Mouse (Mus musculus) myocyte (in vitro differentiated cells): Measurements from ENCODE around the gene Socs1. TPM values are rescaled to one million over a fixed set of nuclear protein-coding genes. Genes with fewer than 3 reads are reported as not detected.

ENCODE experiments used
- H3K27me3 ChIP-seq: one replicate; pipeline ENCODE4 v1.6.1; 2011; ENCODE audit not compliant: control insufficient read depth, insufficient read depth, insufficient read length
- H3K36me3 ChIP-seq: one replicate; pipeline ENCODE4 v1.6.1; 2011; ENCODE audit not compliant: control insufficient read depth, insufficient read depth
- H3K4me2 ChIP-seq: one replicate; pipeline ENCODE4 v1.6.1; 2011; ENCODE audit warnings: low read depth, control low read depth
- H3K4me3 ChIP-seq: one replicate; pipeline ENCODE4 v1.5.1; 2011; ENCODE audit warnings: mild to moderate bottlenecking, control low read depth, moderate library complexity
- H3K79me2 ChIP-seq: one replicate; pipeline ENCODE4 v1.6.1; 2011; ENCODE audit not compliant: control insufficient read depth, insufficient read depth
- H3ac ChIP-seq: one replicate; pipeline ENCODE4 v1.6.1; 2011; ENCODE audit not compliant: control insufficient read depth, insufficient read length
- CEBPB ChIP-seq: IDR thresholded peaks from 2 replicates; pipeline ENCODE4 v1.6.1; 2011; ENCODE audit warnings: mild to moderate bottlenecking, moderate library complexity; ENCODE audit not compliant: poor library complexity, insufficient read depth, severe bottlenecking
- E2F4 ChIP-seq: IDR thresholded peaks from one replicate; pipeline ENCODE4 v1.6.1; 2011; ENCODE audit warnings: mild to moderate bottlenecking, control low read depth, moderate library complexity; ENCODE audit not compliant: insufficient read depth
- MAX ChIP-seq: IDR thresholded peaks from one replicate; pipeline ENCODE4 v1.6.1; 2011; ENCODE audit warnings: low read depth, mild to moderate bottlenecking, control low read depth
- MYOD1 ChIP-seq, 3 experiments: IDR thresholded peaks; one replicate each; pipeline ENCODE4 v1.6.1; 2011; ENCODE audit warnings: control low read depth in 2 of 3, low read depth in 2 of 3, mild to moderate bottlenecking in 2 of 3, moderate library complexity in 1 of 3; ENCODE audit not compliant: insufficient read length in 2 of 3, control insufficient read depth in 1 of 3
- MYOG ChIP-seq, 3 experiments: IDR thresholded peaks; one replicate each; pipeline ENCODE4 v1.6.1; 2011; ENCODE audit warnings: control low read depth in 2 of 3, low read depth in 2 of 3, mild to moderate bottlenecking in 2 of 3; ENCODE audit not compliant: insufficient read length in 2 of 3, control insufficient read depth in 1 of 3, insufficient read depth in 1 of 3
- POLR2A ChIP-seq: IDR thresholded peaks from one replicate; pipeline ENCODE4 v1.6.1; 2011; ENCODE audit warnings: low read depth, mild to moderate bottlenecking, control low read depth, moderate library complexity; ENCODE audit not compliant: insufficient read length
- POLR2AphosphoS2 ChIP-seq: IDR thresholded peaks from one replicate; pipeline ENCODE4 v1.6.1; 2011; ENCODE audit warnings: low read depth, control low read depth; ENCODE audit not compliant: insufficient read length
- REST ChIP-seq: IDR thresholded peaks from one replicate; pipeline ENCODE4 v1.6.1; 2011; ENCODE audit warnings: mild to moderate bottlenecking, control low read depth, moderate library complexity; ENCODE audit not compliant: insufficient read depth, insufficient read length
- SRF ChIP-seq: IDR thresholded peaks from one replicate; pipeline ENCODE4 v1.6.1; 2011; ENCODE audit warnings: low read depth; ENCODE audit not compliant: control insufficient read depth, insufficient read length
- TCF12 ChIP-seq: IDR thresholded peaks from one replicate; pipeline ENCODE4 v1.6.1; 2011; ENCODE audit warnings: mild to moderate bottlenecking, control low read depth; ENCODE audit not compliant: poor library complexity, insufficient read depth, severe bottlenecking
- TCF3 ChIP-seq: IDR thresholded peaks from one replicate; pipeline ENCODE4 v1.6.1; 2011; ENCODE audit warnings: low read depth, control low read depth; ENCODE audit not compliant: insufficient read length
- USF1 ChIP-seq: IDR thresholded peaks from one replicate; pipeline ENCODE4 v1.6.1; 2011; ENCODE audit warnings: low read depth, mild to moderate bottlenecking, control low read depth, moderate library complexity
- polyA plus RNA-seq: library from polyadenylated mRNA; unstranded; fragments of >200 nt; fragmentation: generic; extraction: Trizol; gene quantifications from one replicate; pipeline ENCODE4 v1.2.1, GENCODE M21; 2012; ENCODE audit warnings: missing spikeins

Gene Socs1
- polyA plus RNA-seq, 1 experiment: 1.7 TPM

DNA sequence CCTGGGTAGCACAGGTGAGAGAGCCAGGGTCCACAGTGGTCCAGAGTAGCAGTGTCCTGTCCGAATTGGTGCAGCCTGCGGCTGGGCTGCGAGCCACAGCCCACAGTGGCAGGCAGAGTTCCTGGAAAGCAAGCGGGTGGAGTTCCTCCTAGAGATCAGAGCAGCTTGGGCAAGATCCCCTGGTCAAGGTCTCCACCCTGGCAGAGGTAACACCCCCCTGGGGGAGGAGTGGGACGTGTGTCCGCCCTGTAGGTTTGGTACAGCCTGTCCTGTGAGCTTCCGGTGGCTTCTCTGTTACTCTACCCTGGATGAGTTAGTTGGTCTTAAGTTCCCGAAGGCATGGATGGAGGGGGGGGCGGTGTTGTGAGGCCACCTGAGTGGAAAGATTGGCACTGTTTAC, 16.5 kb downstream of the Socs1 start:
- Histone ChIP-seq H3K79me2 (no peaks in the 10 kb centered on the region), H3K4me3 (no peak overlapping the region), H3K27me3 (no peaks in the 10 kb centered on the region), H3K4me2 (no peak overlapping the region), H3ac (no peak overlapping the region), H3K36me3 (no peaks in the 10 kb centered on the region)
- no peak for TF ChIP-seq CEBPB
- TF ChIP-seq POLR2AphosphoS2: no peak
- TF ChIP-seq TCF3: no peak
- no peak for TF ChIP-seq SRF
- no peak for TF ChIP-seq USF1
- TF ChIP-seq TCF12: no peak
- TF ChIP-seq E2F4: no peak
- no peak for TF ChIP-seq MYOD1 (IDR thresholded peaks at IDR 0.05; ENCODE audit: control insufficient read depth in 1 of 3, insufficient read length in 2 of 3, low read depth in 2 of 3)
- TF ChIP-seq MYOG (IDR thresholded peaks at IDR 0.05; ENCODE audit: control insufficient read depth in 1 of 3, insufficient read depth in 1 of 3, insufficient read length in 2 of 3, low read depth in 2 of 3): no peak
- no peak for TF ChIP-seq REST
- TF ChIP-seq MAX: no peak
- no peak for TF ChIP-seq POLR2A

DNA sequence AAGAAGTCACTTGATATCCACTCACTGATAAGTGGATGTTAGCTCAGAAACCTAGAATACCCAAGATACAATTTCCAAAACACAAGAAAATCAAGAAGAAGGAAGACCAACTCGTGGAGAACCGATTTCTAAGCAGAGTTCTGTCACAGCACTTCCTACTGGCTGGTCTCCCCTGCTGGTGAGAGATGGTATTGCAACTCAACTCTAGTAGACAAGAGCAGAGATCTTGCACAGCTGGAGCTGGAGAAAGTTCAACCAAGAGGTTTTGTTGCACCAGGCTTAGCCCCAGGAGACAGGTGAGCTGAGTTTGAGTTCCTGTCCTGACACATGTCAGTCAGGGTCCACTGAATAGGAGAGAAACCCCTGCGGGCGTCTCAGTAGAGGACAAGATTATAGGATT, 18.2 kb downstream of the Socs1 start:
- no peak overlapping the region for H3K4me2 ChIP-seq
- TF ChIP-seq E2F4: no peak
- TF ChIP-seq REST: no peak
- TF ChIP-seq POLR2AphosphoS2: no peak
- no peak for TF ChIP-seq MYOD1 (IDR thresholded peaks at IDR 0.05; ENCODE audit: control insufficient read depth in 1 of 3, insufficient read length in 2 of 3, low read depth in 2 of 3)
- no peak overlapping the region for H3ac ChIP-seq
- no peaks in the 10 kb centered on the region for H3K27me3 ChIP-seq
- no peaks in the 10 kb centered on the region for H3K79me2 ChIP-seq
- H3K36me3 ChIP-seq: no peaks in the 10 kb centered on the region
- H3K4me3 ChIP-seq: no peak overlapping the region

DNA sequence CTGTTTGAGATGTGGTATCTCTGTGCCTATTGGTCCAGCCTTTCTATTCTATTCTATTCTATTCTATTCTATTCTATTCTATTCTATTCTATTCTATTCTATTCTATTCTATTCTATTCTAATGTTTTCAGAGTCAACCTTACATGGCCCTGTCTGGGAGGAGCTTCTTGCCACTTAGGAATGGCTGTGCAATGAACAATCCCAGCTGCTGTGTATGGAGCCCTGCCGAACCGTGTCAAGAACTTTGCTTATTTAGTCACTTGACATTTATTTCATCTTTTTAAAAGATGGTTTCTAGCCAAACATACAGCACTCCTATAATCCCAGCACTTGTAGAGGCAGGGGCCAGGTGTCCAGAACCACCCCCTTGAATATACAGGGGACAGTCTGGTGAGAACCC, 21.0 kb downstream of the Socs1 start:
- no peak for TF ChIP-seq TCF3
- no peak for TF ChIP-seq MAX
- no peak for TF ChIP-seq USF1
- Histone ChIP-seq H3K4me2 (no peak overlapping the region), H3ac (no peak overlapping the region), H3K79me2 (no peaks in the 10 kb centered on the region), H3K4me3 (no peak overlapping the region), H3K27me3 (no peaks in the 10 kb centered on the region), H3K36me3 (no peaks in the 10 kb centered on the region)

DNA sequence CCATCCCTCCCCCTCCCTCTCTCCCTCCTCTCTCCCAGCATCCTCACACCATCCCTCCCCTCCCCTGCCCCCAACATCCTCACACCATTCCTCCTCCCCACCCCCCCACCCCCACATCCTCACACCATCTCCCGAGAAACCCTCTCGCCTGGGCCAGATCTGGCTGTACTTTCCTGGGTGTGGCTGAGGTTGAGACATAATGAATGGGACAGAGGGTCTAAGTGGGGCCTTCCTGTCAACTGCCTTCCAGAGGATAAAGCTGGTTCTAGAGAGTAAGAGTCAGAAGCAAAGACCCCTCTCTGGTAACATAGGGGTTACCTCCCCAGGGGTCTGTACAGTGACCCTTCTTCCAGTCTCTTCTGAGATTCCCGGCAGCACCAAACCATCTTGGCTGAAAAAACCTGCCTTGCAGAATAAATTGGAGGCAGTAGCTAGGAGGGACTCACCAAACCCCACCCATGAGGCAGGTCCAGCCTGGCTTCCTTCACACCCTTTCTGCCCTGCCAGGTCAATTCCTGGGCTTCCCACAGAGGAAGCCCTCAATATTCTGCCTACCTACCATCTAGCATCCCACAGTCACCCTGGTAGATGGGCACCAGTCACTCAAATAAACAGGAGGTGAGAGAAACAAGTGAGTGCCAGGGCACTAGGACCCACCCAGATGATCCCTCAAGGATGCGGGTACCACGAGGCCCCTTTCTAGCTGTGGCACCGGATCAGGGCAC, 21.6 kb downstream of the Socs1 start:
- H3K4me3 ChIP-seq: no peak overlapping the region
- H3ac ChIP-seq: no peak overlapping the region
- TF ChIP-seq SRF (no peak), POLR2A (no peak), TCF12 (no peak), TCF3 (no peak), POLR2AphosphoS2 (no peak), MAX (no peak), REST (no peak), E2F4 (no peak), MYOD1 (IDR thresholded peaks at IDR 0.05; ENCODE audit: control insufficient read depth in 1 of 3, insufficient read length in 2 of 3, low read depth in 2 of 3) (no peak), USF1 (no peak), MYOG (IDR thresholded peaks at IDR 0.05; ENCODE audit: control insufficient read depth in 1 of 3, insufficient read depth in 1 of 3, insufficient read length in 2 of 3, low read depth in 2 of 3) (no peak)
- no peaks in the 10 kb centered on the region for H3K27me3 ChIP-seq
- no peaks in the 10 kb centered on the region for H3K79me2 ChIP-seq
- no peaks in the 10 kb centered on the region for H3K36me3 ChIP-seq
- no peak overlapping the region for H3K4me2 ChIP-seq

DNA sequence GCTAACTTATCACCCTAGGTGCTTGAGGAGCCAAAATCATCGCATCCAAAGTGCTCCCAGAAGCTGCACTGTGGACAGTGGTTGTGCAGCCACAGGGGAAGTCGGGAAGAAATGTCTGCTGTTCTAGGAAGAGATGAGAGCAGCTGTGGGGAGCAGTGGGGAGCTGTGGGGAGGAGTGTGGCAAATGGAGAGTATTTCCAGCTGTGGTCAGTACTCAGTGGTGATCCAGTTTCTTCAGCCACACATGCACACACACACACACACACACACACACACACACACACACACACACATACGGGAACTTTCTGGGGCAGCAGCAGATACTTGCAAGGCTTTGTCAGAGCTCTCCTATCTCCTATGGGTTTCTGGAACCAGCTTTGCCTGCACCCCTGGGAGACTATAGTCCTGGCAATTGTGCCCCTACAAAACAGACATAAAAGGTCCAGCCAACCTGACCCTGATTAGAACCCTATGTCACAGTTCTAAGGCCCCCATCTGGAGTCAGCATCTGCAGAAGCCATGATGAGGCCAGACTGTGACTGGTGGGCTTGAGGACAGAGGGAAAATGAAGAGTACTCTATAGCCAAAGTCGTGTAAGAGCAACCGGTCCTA, 22.7 kb downstream of the Socs1 start:
- Histone ChIP-seq H3K79me2 (no peaks in the 10 kb centered on the region), H3K36me3 (no peaks in the 10 kb centered on the region), H3K27me3 (no peaks in the 10 kb centered on the region), H3K4me3 (no peak overlapping the region), H3K4me2 (no peak overlapping the region), H3ac (no peak overlapping the region)
- TF ChIP-seq SRF (no peak), MYOD1 (IDR thresholded peaks at IDR 0.05; ENCODE audit: control insufficient read depth in 1 of 3, insufficient read length in 2 of 3, low read depth in 2 of 3) (peak in 2 of 3 experiments; percentile 32 to 43), MYOG (IDR thresholded peaks at IDR 0.05; ENCODE audit: control insufficient read depth in 1 of 3, insufficient read depth in 1 of 3, insufficient read length in 2 of 3, low read depth in 2 of 3) (peak in 1 of 3 experiments; percentile 28)
